Mouse (Mus musculus) myocyte (in vitro differentiated cells): ENCODE results near the gene Large1.

Experiments
- CEBPB ChIP-seq: IDR thresholded peaks from 2 replicates; pipeline ENCODE4 v1.6.1; 2011; ENCODE audit warnings: mild to moderate bottlenecking, moderate library complexity; ENCODE audit not compliant: poor library complexity, insufficient read depth, severe bottlenecking
- E2F4 ChIP-seq: IDR thresholded peaks from one replicate; pipeline ENCODE4 v1.6.1; 2011; ENCODE audit warnings: mild to moderate bottlenecking, control low read depth, moderate library complexity; ENCODE audit not compliant: insufficient read depth
- MAX ChIP-seq: IDR thresholded peaks from one replicate; pipeline ENCODE4 v1.6.1; 2011; ENCODE audit warnings: low read depth, mild to moderate bottlenecking, control low read depth
- MYOD1 ChIP-seq, 3 experiments: IDR thresholded peaks; one replicate each; pipeline ENCODE4 v1.6.1; 2011; ENCODE audit warnings: control low read depth in 2 of 3, low read depth in 2 of 3, mild to moderate bottlenecking in 2 of 3, moderate library complexity in 1 of 3; ENCODE audit not compliant: insufficient read length in 2 of 3, control insufficient read depth in 1 of 3
- POLR2A ChIP-seq: IDR thresholded peaks from one replicate; pipeline ENCODE4 v1.6.1; 2011; ENCODE audit warnings: low read depth, mild to moderate bottlenecking, control low read depth, moderate library complexity; ENCODE audit not compliant: insufficient read length
- POLR2AphosphoS2 ChIP-seq: IDR thresholded peaks from one replicate; pipeline ENCODE4 v1.6.1; 2011; ENCODE audit warnings: low read depth, control low read depth; ENCODE audit not compliant: insufficient read length
- REST ChIP-seq: IDR thresholded peaks from one replicate; pipeline ENCODE4 v1.6.1; 2011; ENCODE audit warnings: mild to moderate bottlenecking, control low read depth, moderate library complexity; ENCODE audit not compliant: insufficient read depth, insufficient read length
- SRF ChIP-seq: IDR thresholded peaks from one replicate; pipeline ENCODE4 v1.6.1; 2011; ENCODE audit warnings: low read depth; ENCODE audit not compliant: control insufficient read depth, insufficient read length
- TCF12 ChIP-seq: IDR thresholded peaks from one replicate; pipeline ENCODE4 v1.6.1; 2011; ENCODE audit warnings: mild to moderate bottlenecking, control low read depth; ENCODE audit not compliant: poor library complexity, insufficient read depth, severe bottlenecking
- USF1 ChIP-seq: IDR thresholded peaks from one replicate; pipeline ENCODE4 v1.6.1; 2011; ENCODE audit warnings: low read depth, mild to moderate bottlenecking, control low read depth, moderate library complexity

DNA sequence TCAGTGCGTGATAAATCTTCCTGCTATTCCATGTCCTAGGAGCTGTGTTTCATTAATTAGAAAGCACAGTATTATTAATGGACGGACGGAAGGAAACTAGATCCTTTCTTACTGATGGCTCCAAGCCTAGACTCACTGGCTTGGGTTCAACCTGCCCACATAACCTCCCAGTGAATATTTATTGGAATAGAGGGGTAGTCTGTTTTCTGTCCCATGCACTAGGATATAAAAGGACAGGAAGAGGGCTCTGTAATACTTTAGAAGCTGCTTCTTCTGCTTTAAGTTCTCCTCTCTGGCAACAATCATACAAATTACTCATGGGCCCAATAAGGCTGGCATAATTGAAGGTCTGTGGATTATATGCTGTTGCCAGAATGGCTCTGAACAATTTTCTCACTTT is 398.3 kb downstream of the Large1 start:
- TF ChIP-seq POLR2AphosphoS2 (no peak), USF1 (no peak), POLR2A (no peak), MAX (no peak), REST (no peak), E2F4 (no peak), CEBPB (no peak), MYOD1 (IDR thresholded peaks at IDR 0.05; ENCODE audit: control insufficient read depth in 1 of 3, insufficient read length in 2 of 3, low read depth in 2 of 3) (no peak), TCF12 (no peak), SRF (no peak)
